Mouse (Mus musculus) lung, postnatal 10 days (tissue): ENCODE measurements around the gene Fdxr.
A peak's percentile ranks its signal among the peaks of the same experiment; 100 is the strongest.

ENCODE experiments used
- DNase-seq: peaks from one replicate; pipeline ENCODE4 v3.0.0; 2021

Fdxr gene

DNA sequence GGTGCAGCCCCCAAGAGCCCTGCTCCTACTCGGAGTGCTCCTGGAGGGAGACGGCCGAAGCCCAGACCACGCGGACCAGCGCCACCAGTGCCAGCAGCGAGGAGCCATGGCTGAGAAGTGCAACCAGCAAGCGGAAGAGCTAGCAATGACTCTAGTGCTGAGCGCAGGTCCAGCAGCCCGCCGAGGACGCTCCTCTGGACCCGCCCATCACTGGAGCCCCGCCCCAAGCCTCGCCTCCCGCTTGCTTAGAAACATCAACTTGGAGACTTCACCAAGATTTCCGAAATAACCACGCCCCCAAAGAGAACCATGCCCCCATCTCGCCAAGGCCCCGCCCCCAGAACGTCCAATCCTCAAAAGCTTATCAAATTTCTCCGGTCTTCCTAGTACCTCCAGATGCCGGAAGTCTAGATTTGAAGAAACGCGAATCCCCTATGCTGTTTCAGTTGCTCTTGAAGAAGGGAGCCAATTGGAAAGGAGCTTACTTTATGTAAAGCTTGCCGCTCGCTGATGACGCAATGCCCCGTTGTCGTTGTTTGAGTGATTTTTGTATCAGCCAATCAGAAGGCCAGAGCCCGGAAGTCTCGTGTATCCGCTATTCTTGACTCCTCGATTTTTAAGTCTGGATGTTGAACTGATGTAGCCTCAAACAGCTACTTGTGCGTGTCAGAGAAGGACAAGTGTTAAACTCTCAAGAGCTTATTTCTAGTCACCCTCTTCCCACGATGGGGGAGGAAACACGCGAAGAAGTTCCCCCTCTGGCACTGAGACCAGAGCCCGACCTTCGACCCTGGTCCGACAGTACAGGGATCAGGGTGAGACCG is at the start of gene Fdxr:
Gene Fdxr, minus strand, starts transcription at position 271 of the 824 bp plus-strand sequence.
- DNase-seq = peak; percentile 100

DNA sequence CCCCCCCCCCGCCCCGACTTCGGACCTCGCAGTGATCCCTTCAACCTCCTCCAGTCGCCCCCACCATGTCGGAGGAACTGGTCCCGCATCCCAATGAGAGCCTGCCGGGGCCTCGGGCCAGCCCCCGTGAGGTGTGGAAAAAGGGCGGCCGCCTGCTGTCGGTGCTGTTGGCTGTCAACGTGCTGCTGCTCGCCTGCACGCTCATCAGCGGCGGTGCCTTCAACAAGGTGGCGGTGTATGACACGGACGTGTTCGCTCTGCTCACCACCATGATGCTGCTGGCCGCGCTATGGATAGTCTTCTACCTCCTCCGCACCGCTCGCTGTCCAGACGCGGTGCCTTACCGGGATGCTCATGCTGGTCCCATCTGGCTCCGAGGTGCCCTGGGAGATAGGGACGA is 46.5 kb upstream of the Fdxr start:
- no peak for DNase-seq

DNA sequence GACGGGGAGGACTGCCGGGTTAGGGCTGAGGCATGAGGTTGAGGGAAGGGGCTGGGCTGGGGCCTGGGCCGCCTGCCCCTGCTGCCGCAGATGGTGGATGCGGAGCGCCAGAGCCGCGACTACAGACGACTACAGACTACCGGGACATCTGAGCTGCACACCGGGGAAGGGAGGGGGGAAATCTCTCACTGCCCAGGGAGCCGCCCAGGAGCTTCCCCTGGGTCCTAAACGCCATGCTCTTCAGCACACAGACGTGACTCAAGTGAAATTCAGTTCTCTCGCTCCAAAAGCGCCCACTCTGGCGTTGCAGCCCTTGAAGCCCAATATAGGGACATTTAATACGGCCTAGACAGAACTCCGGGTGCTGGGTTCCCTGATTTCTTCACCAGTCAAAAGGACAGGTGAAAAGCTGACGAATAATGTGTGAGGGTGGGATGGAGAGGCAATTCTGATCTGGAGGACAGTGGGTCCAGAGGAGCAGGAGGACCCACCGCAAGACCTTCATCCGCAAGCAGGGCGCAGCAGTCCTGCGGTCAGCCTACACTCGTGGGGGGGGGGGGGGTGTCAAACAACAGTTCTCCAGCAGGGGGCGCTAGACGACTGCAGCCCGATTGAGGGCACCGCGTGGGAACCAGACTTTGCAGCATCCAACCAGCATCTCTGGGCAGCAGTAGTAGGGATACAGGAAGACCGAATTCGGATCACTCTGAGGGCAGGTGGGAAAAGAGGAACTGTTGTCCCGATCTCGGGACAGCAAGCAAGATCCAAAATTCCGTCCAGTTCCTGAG is 45.2 kb upstream of the Fdxr start, which contains the start of gene Ush1g:
Gene Ush1g, minus strand, starts transcription at position 136 of the 788 bp plus-strand sequence.
- DNase-seq = peak; percentile 60

DNA sequence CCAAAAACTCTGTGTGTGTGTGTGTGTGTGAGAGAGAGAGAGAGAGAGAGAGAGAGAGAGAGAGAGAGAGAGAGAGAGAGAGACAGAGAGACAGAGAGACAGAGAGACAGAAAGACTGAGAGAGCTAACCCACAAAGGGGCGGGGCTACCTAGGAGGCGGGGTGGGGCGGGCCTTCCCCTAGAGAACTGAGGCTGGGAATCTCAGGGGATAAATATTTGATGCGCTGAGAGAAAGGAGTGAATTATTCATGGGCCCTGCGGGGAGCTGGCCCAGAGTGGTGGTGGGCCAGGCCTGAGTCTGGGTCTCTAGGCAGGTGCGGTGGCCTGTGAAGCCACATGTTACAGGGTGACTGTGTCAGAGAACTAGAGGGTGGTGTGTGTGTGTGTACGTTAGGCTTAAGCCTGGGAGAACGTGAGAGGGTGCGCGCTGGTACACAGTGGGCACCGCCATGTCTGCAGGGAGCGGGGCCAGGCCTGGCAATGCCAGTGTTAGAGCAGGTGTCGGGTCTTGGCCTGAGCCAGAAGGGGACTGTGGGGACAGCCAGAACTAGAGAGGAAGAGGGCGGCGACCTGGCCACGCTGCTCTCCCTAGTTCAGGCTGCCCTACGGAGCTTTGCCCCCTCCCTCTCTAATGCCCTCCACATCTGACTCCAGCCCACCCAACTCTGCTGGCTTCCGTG is 43.0 kb upstream of the Fdxr start:
- DNase-seq = no peak

DNA sequence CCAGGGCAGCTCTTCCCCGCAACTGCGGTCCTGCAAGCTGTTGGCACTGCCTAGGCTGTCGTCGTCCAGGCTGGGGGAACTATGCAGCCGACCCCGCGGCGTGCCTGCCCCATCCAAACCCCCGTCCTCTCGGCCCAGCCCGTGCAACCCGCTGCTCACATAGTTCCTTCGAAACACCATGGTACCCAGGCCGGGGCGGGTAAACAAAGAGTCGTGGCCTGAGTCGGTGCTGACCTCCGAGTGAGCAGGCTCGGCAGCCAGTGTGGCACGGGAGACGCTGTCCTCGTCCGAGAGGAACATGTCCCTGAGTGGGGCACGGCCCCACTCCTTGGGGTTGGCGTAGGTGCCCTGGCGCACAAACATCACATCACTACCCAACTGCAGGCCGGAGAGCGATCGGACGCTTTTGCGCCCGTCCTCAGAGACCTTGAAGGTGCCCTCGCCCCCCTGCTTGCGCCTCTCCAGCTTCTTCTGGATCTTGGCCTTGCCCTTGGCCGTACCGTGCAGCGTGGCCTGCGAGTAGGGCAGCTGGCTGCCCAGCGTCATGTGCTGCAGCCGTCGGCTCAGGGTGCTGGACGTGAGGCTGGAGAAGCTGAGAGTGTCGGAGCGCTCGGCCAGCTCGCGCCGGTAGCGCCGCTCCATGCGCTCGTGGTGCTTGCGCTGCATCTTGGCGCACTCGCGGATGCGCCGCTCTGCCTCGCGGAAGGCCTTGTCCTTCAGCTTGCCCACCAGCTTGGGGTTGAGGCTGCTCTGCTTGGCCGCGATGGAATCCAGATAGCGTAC is 41.6 kb upstream of the Fdxr start:
- no peak for DNase-seq

DNA sequence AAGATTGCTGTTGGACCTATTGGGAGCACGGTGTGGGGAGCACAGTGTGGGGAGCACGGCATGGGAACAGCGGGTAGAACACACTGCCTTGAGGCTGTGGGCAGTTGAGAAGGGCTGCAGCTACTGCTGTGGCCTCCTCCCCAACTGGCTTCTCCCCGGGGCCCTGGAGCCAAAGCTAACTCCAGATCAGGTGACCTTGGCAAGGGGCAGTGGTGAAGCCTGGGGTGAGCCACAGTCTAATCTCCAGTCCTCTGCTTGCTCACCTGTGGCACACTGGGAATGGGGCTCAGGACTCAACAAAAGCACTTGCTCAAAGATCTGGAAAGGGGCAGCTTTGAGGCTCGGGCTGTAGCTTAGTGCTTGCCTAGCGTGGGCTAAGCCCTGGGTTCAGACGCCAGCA is 40.4 kb upstream of the Fdxr start:
- DNase-seq = no peak

DNA sequence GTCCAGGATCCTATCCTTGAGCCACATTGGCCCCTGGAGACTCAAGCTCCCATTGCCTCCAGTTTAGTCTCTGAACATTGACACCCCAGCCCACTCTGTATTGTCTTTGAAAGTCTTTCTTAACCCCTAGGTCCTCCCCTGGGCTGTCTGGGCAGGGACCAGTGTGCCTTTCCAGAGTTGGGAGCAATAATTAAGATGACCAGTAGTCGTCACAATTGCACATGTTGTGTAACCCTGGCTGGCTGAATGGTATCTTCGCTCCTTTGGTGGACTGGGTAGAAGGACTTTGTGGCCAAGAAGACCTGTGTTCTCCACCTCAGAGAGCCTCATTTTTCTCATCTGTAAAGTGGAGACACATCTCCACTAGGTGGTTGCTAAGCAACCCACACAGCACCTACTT is 37.4 kb upstream of the Fdxr start:
- no peak for DNase-seq

DNA sequence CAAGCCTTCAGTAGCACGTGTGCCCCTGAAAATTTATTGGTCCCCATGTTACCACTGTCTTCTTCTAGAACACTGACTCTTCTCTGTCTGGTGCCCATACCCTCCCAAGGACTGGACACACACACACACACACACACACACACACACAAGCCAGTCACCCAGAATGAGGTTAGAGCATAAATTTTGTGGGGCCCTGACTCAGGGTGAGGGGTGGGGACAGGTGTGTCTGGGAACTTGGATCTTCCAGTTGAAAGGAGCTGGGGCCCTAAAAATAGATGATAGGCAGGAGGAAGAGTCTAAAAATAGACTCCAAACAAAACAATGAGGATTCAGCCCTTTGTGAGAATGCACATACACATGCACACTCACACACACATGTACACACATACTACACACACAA is 31.9 kb upstream of the Fdxr start:
- DNase-seq = no peak

DNA sequence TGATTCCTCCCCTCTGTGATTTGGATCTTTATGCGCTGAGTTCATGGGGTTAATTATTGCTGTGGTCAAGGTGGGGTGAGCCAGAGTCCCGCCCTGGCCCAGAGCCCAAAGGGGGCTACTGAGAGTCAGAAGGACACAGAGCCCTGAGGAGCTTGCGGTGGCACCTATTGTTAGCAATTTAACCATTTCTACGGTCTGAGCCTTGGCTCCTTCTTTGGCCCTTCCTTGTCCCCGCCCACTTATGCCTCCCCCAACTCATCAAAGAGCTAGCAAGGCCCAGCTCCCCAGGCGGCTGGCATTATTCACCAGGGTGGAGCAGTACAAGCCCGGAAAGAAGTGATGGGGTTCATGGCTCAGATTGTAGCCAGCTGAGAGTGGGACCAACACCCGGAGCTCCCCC is 30.0 kb upstream of the Fdxr start, which contains the start of gene Otop2:
Gene Otop2, plus strand, starts transcription at position 301 of the 400 bp plus-strand sequence.
- no peak for DNase-seq

DNA sequence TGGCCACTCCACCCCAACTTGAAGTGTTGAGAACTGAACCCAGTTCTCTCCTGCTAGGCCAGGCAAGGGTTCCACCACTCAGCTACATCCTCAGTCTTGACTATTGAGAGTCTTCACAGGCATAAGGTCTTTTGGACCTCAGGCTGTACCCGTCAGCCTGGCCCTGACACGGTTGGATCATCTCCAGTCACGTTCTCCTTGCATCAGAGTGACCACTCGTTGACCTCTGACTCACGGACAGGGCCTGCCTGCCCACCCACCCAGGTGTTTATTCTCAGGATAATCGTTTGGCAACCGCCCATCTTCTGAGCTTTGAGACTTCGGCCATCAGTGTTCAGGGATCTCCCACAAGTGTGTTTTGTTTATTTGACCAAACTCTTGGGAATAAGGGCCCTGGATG is 26.3 kb upstream of the Fdxr start:
- peak; percentile 29 for DNase-seq

DNA sequence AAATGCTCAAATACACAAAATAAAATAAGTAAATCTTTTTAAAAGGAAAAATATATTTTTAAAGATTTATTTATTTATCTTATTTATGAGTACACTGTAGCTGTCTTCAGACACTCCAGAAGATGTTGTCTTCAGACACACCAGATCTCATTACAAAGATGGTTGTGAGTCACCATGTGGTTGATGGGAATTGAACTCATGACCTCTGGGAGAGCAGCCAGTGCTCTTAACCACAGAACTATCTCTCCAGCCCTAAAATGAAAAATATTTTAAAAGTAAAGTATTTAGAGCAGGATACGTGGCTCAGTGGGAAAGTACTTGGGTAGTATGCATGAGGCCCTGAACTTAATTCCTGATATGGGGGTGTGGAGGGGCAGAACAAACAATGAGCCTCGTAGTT is 24.5 kb upstream of the Fdxr start:
- no peak for DNase-seq

DNA sequence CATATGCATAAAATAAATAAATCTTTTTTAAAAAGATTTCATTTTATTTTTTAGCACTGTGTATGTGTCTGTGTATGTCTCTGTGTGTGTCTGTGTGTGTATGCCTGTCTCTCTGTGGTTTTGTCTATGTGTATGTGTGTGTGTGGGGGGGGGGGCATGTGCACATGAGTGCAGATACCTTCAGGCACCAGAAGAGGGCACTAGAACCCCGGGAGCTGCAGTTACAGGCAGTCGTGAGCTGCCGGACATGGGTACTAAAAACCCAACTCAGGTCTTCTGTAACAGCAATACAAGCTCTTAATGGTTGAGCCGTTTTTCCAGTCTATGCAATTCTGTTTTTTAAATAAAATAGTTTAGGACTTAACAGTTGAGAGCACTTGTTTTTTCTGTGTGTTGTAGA is 23.9 kb upstream of the Fdxr start:
- no peak for DNase-seq

DNA sequence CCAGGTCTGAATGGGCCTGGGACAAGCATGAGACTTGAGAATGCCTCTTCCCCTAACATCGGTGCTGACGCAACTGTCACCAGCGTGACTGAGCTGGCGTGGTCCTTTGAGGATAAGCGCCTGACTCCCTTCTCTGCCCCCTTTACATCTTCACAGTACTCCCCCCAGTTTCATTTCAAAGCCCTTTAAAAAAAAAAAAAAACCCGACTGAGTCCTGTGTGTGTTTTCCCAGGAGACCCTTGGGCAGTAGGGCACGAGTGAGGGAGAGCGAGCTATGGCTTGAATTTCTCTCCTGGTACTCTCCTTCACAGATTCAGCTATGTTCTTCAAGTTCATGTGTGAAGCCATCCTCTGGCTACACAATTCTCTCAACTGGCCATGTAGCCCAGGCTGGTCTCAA is 21.3 kb upstream of the Fdxr start:
- no peak for DNase-seq

DNA sequence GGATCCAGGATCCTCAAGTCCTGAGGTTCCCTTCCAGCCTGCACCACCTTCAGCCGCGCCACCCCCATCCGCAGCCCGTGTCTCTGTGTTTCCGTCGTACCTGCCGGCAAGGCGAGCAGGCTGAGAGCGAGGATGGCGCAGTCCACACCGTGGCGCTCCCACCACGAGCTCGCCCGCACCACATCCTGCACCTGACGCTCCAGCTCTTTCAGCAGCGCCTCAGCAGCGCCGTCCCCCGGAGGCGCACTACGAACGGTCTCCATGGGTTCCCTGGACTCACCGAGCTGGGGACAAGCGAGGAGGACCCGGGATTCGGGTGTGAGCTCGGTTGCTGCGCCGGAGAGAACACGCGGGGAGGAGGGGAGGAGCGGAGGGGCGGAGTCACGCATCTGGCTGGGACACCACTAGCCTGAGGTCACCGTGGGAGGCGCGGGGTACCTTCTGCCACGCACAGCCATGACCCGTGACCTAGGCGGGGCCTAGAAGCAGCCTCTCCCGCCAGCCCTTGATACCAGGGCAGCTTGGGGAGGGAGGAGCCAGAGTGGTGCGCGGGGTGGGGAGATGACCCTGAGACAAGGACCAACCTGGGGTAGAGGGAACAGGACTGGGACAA is 20.5 kb upstream of the Fdxr start, which contains the start of gene Fads6:
Gene Fads6, minus strand, starts transcription at position 450 of the 613 bp plus-strand sequence.
- DNase-seq = peak; percentile 55

DNA sequence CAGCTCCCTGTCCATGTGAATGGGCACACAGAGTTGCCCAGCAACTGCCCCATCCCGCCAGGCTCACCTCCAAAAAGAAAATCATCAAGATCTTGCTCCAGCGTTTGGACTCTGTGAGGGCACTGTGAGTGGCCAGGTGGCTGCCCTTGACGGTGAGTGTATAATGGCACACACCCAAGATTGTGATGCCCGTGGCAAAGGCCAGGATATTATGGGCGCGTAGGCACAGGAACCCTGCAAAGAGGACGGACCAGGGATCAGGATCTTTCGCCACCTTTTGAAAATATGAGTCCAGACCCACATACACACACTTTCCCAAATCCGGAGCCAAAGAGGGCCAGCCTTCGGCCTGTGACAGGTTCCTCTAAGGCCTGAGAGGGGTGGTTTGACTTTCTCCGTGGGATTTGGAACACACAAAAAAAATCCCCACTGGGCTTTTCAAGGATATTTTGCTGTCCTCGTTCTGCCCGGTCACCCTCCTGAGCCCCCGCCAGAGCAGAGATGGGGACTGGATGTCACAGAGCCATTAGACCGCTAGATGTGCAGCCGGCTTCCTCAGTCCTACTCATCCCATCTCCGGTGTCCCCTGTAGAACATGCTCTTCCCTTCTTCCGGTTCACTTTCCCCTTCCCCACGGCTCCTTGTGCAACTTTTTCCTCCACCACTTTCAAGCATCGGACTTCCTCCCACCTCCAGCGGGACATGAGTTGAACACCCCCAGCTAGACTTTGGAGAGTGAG is 19.8 kb upstream of the Fdxr start:
- DNase-seq = no peak

DNA sequence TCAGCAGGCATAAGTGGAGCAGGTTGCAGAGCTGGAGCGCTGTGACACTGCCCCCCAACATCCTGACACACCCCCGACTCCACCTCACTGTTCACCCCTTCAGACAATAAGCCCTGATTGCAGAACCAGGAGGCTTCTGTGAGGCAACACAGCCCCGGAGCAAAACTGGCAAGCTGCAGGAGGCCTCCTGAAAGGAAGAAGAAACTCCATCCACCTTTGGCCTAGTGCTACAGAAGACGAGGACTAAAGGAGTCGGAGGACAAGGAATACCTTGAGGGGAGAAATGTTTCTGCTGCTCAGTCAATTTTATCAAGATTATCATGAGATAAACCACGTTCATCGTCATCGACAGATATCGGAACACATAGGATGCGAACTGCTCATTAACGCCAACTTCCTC is 19.1 kb upstream of the Fdxr start:
- DNase-seq = no peak

DNA sequence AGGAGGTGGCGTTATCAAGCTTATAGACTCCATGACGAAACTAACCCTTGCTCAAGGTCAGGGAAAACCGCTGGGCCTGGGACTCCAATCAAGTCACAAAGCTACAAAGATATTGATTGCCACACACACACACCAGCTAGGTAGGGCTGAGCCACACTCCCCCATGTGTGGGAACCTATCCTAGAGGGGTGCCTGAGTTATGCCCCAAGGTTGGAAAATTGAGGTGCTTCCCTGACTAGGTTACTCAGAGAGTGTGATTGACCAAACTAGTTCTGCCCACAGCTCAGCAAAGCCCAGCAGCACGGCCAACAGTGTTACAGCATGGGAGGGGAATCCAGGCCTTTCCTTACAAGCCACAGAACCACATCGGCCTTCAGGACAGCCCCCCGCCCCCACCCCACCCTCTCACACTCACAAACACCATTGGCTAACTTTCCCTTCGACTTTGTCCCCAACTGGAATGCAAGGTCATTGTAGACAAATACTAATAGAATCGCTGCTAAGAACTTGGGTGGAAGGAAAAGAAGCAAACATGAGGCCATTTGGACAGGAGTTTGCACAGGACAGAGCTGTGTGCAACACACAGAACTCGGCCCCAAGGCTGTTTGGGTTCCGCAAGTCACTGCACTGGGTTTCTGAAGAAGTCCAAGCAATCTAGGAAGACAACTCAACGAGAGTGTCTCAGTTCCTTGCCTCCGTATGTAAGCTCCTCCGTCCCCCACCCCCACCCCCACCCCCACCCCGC is 16.0 kb upstream of the Fdxr start:
- no peak for DNase-seq

DNA sequence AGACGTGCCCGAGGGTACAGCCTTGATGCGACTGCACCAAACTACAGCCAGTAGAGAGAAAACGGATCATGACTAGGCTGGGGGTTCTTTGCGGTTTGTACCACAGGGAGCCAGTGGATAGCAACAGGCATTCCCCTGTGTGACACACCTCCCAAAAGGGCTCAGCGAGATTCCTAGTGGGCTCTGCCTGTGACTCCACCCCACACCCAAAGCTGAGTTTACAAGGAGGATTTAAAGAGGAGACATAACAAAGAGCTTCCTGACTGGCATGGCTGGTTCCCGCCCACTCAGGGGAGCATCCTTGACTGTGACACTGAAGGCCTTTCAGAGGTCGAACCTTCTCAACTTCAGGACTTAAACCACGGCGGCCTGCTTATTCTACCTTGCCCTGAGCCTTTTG is 14.7 kb upstream of the Fdxr start:
- DNase-seq = no peak

DNA sequence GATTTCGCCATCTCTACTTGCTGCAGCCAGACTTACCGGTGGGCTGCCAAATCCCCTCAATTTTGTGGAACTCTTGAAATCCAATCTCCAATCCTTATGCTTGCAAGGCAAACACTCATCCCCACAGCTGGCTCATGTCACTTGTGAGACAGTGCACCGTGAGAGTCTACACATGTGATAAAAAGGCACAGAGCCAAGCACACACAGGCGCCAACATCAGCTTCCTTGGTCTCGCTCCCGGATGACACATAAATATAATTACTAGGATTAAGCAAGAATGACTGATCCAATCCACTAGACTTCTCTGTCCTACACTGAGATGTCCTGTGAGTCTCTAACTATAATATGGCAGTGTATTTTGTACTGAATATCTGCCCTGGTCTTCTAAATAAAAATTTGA is 14.1 kb upstream of the Fdxr start:
- DNase-seq = peak; percentile 88

DNA sequence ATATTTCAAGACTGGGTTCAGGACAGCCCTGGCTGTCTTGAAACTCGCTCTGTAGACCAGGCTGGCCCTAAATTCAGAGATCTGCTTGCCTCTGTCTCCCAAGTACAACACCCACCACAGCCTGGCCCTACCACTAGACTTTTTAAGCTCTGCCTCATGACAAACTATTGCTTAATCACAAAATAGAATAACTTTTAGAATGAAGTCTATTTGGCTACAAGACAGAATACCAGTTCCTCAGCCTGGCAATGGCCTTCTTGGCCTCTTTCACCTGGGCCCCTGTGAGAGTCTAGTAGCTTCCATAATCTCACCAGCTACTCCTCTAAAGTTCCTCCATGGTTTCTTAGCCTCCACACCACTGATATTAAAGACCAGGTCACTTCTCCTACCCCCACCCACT is 13.5 kb upstream of the Fdxr start:
- no peak for DNase-seq

DNA sequence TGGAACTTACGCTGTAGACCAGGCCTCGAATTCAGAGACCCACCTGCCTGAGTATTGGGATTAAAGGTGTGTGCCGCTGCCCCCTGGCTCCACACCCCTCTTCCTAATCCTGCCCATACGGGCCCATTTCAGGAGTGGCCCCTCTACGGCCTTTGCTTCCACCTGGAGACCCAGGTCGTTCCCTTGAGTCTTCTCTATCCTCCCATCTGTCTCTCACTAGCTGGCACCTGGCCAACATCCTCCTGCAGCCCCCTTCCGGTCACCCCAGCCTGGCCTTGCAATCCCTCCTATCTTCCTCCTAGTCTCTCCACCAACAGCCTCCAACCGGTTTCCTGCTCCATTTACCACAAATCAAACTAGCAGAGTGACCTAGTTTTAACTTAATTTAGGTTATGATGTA is 13.0 kb upstream of the Fdxr start:
- DNase-seq = no peak
